Mouse (Mus musculus) cerebellum, postnatal 14 days (tissue): ENCODE data around the gene Fam189a1.

Experiments used
- DNase-seq, 2 experiments: peaks; one replicate each; pipeline ENCODE4 v3.0.0; 2021; ENCODE audit warnings: mixed read lengths in 2 of 2

Fam189a1 gene

DNA sequence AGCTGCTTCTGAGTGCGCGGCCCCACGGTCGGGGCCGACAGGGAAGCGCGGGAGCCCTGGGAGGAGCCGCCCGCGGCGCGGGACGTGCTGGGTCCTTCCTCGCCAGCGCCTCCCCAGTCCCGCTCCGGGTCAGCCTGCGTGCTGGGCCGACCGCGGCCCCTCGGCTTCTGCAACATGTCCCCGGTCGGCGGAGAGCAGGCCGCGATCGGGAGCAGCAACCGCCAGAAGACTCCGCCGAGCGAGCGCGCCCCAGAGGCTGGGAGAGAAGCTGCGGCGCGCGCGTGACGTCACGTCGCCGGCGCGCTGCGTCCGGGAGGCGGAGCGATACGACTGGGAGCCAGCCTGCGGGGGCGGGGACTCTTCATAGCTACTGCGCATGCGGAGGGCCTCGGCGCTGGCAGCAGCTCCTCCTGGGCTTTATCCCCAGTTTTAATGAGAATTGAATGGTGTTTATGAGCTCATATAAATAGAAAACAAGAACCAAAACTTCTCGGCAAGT, 283.6 kb downstream of the Fam189a1 start, which contains the start of gene Nsmce3:
Gene Nsmce3 (minus strand): TSS at position 255 of the 499 bp plus-strand sequence.
- peak; percentile 98 for DNase-seq

DNA sequence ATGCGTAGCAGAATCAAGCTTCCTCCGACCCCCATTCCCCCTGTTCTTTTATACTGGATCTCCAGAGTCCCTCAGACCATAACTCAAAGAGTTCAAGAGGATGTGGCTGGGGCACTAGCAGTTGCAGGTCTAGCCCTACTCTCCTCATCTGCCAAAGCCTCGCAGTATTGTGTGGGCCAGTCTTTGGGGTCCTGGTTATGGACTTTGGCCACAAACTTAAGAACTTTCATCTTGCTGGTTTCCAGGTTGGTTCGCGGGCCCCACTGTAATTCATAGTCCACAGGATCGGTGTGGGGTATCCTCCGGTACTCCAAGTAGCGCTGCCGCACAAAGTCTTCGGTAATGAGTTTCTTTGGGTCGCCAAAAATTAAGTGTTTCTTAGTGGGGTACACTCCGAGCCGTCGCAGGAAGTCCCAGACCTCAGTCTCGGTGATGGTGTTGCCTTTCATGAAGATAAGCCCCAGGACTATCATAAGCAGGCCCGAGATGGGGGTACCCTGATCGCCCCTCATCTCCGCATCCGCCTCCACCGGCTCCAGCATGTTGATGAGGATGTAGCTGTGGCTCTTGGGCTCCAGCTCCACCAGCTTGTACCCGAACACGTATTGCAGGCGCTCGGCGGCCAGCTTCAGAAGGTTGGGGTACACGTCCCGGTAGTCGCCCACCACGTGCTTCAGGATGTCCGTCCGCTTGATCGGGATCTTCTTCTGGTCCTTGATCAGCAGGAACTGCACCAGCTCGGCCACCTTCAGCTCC, 284.2 kb downstream of the Fam189a1 start:
- no peak for DNase-seq

DNA sequence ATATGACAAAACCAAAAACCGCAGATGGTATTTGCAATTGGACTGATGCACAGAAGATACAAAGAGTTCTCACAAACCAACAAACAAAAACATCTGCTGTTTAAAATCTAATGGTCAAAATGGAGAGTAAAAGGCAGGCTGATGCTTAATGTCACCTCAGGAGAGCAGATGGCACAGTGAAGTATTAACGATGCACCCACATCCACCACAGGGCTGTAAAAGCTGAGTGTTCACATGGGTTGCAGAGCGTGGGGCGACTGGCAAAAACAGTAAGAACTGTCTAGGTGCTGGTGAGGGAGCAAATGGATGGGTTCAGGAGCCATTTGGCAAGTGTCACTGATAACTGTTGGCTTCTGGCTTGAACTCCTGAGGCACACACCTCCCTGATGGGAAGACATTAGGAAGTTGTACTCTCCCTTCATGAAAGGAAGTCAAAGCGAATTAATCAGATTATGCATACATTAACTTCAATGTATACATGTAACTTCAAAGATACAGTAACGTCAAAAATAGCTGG, 286.8 kb downstream of the Fam189a1 start:
- peak in 1 of 2 experiments; percentile 53 for DNase-seq

DNA sequence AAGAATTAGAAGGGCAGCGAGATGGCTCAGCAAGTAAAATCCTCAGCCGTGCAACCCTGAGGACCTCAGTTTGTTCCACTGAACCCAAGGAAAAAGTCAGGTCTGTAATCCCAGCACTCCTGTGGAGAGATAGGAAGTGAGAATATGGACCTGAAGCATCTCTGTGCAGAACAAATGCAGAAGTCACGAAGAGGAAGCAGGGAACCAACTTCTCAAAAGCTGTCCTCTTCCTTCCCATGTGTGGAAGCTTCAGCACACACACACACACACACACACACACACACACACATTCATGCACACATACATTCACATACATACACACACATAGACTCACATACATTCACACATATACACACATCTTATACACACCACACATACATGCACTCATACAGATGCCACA, 292.8 kb downstream of the Fam189a1 start:
- DNase-seq: no peak

DNA sequence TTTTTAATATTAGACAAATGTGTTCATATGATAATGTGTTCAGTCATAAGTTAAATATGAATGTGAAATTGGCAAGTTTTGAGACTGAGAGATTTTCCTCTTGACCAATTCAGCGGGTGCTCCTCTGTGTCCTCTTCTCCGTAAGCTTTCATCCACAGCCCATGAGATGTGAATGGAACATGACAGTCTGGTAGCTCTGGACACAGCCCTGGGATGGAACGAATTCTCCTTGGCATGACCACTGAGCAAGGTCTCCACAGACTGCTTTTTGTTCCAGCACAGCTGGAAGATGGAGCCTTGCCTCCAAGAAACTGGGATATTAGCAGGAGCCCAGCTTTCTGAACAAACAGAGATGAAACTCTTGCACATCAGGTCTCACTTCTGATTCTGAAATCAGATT, 293.4 kb downstream of the Fam189a1 start:
- no peak for DNase-seq

DNA sequence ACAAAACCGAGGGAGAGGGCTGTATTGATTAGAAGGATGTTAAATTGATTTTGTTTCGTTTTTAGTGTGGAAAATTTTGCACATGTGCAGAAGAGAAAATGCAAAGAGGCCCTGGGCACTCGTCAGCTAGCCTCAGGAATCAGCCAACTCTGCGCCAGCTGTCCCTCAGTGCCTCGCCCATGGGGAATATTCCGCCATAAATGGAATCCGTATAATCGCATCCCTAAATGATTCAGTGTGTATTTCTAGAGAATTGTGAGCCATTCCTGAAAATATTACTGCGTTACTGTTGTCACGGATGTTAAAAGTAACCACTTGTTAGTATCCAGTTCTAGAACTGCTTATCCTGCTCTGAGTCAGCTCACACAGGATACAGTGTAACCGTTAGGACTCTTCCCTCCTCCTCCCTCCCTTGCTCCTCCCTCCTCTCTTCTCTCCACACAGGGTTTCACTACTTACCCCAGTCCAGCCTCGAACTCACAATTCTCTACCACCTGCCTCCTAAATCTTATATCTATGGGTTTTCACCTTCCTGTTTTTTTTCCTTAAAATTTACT, 299.8 kb downstream of the Fam189a1 start:
- DNase-seq: peak; percentile 29 to 34

DNA sequence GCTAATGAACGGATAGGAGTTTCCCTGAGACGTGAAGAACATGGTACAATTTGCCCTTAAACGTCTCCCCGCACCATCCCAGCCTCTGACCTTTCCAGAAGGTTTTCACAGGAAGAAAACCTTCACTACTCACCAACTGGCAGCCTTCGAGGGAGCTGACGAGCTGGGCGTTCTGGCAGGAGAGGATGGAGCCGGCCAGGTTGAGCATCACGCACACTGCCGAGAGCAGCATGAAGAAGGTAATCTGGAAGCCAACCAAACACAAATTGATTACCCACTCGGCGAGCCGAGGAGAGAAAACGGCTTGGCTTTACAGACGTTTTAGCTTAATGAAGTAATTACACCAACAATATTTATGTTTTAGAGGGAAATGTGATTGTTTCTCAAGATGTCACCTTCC, 300.4 kb downstream of the Fam189a1 start:
- peak; percentile 74 to 81 for DNase-seq

DNA sequence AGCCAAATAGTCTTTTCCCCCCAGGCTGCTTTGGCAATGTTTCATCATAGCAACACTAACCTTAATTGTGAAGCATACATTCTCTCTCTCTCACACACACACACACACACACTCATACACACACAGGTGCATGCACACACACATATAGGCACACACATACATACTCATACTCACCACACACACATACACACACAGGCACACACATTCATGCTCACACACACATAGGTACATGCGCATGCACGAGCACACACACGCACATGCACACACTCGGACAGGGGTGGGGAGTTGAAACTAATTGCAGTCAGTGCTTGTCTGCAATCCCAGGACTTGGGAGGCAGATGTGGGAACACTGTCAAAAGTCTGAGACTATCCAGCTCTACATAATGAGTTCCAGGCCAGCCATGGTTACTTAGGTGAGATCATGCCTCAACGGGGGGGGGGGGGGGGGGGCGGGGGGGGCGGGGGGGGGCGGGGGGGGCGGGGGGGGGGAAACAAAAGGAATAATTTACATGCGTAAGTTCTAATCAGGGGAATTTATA, 300.9 kb downstream of the Fam189a1 start:
- no peak for DNase-seq

DNA sequence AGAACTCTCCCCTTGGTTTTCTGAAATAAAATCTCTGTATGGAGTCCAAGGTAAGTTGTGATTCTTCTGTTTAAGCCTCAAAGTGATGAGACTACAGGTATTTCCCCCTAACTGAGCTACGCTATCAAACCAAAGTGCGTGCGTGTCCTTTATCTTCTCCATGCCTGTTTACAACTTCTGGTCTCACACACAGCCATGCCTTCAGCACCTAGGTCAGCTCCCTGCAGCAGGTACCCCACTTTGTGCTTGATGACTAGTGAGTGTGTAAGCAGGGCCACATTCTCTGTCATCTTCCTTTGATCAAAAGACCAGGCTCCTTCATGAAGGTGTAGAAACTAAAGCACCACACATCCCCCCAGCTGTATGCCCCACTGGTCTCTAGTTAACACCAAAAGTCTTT, 305.6 kb downstream of the Fam189a1 start:
- no peak for DNase-seq

DNA sequence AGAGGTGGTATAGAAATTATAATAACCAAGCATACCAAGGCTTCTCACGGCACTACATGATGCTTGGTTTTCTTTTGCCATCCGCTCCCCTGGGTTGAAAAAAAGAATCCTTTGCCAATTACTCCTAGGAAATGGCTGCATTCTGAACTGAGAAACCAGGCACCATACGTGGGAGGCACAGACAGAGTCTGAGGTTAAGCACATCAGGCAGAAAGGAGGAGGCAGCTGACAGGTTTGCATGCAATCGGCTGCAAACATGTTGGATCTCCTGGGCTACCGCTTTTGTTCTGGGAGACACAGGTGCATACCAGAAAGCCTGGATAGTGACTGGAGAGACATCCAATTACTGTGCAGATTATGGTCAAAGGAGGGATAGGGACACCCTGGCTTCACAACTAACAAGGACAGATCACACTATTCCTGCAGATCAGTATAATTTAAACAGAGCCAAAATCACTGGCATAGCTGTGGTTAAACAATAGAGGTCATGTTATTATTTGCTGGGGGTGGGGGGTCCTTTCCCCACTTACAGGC, 308.9 kb downstream of the Fam189a1 start:
- no peak for DNase-seq

DNA sequence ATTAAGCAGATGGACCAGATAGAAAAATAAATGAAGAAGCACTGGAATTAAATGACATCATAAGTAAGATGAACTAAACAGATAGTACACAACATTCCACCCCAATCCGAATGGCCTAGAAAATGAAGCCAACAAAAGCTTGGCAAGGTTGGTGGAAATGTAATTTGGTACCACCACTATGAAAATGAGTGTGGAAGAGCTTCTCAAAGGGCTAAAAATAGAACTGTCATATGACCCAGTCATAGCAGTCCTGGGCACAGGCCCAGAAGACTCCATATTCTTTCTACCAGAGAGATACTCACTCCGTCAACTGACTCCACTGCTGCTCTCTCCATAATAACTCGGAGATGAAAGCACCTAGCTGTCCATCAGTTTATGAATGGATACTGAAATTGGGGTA, 310.3 kb downstream of the Fam189a1 start:
- peak; percentile 49 to 51 for DNase-seq

DNA sequence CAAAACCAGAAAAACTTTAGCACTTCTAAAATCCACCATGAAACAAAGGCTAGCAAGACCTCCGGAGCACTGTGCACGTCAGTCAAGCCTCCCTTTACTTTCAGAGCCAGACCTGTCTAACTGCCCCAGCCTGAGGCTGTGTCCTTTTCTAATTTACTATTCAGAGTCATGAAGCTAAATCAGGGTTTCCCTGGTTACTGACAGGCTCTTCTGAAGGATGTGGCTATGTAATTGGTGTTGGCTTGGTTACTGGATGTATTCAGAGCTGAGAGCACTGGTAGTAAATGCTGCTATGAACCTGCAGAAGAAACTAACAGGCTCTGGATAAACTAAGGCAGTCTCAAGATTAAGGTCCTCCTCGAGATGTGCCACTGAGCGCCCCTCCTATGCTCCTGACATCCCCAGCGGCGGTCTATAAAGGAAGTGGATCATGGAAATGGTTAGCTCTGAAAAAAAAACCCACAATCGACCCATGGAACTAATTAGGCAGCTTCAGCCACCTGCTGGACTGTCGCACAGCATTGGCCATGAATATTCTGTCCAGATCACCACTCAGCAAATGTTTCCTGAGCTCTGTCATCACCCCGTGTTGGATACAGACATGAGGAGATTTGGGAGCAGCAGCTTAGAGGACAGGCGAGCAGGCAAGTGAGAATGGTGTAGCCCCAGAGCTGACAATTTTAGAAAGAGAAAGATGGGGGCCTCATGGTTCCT, 315.3 kb downstream of the Fam189a1 start:
- no peak for DNase-seq

DNA sequence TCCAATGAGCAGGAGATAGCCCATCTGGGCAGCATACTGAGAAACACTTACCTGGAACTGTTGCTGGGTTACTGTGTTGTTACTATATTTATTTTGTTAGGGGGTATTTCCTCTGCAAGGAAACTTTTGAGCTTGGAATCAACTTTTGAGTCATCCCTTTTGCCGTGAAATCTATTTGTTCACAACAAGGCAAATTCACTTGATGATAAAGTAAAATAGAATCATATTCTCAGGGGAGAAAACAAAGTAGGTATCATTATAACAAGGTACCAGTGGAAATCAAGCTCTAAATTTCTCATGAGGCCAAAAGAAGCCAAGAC, 315.8 kb downstream of the Fam189a1 start:
- DNase-seq: no peak

DNA sequence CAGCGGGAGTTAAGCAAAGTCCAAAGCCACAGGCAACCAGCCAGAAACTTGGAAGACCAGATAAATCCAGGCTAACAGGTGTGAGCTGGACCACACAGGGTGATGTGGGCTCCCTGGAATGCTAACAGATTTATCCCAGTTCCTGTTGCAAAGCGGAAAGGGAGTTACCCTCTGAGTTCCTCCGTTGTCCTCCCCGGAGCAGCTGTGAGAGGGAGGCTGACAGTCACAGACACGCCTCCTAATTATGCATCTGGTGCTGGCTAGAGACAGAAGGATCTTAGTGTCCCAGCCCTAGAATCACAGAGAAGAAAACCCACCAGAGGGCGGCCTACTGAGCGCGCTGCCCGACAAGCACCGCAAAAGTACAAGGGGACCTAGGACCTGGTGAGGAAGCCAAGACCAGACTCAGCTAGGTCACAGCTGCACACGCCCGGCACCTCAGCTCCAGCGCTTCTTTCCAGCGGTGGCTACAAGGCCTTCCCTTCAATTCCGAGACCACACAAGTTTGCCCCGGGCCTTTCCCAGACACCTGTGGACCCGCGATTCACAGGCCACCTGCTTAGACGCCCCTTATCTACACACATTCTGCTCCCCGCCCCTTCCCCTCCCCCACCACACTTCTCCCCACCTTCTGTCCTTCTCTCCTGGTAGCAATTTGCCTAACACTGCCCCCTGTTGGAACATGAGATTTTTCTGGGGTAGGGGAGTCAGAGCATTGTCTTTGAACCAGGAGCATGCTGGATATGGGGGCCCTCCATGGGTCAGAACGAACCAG, 316.4 kb downstream of the Fam189a1 start:
- DNase-seq: peak; percentile 28 to 37

DNA sequence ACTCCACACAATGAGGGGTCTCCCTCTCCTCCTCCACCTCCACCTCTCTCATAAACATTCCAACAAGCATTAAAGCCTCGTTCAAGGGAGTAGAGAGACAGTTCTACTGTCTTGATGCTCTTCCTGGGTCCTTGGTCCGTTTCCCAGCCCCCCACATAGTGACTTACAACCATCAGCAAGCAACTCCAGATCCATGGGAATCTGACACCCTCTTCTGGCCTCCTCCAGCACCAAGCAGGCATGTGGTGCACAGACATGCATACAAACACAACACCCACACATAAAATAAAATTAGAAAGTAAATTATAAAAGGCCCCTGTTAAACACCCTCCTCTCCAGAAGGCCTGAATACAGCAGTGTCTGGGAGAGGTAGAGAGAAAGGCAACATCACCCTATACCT, 317.1 kb downstream of the Fam189a1 start:
- DNase-seq: no peak

DNA sequence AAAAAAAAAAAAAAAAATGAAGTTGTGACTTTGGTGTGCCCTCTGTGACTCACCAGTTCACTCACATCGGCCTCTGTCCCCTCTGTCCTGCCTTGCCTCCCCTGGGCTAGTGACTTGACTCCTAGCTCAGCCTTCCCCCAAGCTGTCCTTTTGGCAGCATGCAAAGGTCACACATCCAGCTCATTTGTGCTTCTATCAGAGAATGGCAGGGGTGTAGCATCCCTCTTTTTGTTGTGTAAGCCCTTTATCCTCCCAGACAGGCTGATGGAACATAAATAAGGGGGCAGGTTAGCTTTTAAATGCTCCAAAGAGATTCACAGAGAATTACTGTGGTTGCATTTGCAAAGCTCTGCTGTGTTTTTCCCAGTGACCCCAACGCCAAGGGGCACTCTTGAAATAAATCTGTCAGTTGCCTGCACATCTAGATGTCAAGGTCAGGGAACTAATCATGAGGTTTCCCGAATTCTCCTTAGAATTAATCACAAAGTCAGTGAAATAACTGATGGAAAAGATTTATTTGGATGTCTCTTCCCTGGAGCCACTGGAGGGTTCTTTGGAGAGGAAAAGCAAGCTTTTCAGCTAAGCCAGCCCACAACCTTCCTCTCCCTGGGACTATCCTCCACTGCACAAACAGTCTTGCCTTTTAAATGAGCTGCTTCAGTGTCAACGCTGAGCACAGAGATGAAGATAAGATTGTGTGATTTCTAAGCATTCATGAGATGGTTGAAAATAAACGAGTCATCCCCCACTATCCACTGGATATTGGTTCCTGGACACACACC, 326.0 kb downstream of the Fam189a1 start:
- no peak for DNase-seq

DNA sequence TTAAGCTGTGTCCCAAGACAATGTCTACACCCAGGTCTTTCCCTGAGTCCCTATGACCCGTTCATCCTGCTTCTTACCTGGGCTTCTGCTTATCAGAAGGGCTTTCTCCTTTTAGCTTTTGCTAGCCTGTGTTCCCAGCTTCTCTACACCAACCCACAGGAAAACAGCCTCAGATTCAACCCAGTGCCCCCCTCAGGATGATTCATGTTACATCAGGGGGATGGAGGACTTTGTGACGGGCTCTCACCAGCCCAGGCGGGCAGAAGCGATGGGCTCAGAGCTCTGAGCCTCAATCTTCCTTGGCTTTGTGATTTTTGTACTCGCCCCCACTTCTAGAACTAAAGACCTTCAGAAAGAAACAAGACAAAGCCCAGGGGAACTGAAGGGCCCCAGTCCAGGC, 335.3 kb downstream of the Fam189a1 start:
- no peak for DNase-seq

DNA sequence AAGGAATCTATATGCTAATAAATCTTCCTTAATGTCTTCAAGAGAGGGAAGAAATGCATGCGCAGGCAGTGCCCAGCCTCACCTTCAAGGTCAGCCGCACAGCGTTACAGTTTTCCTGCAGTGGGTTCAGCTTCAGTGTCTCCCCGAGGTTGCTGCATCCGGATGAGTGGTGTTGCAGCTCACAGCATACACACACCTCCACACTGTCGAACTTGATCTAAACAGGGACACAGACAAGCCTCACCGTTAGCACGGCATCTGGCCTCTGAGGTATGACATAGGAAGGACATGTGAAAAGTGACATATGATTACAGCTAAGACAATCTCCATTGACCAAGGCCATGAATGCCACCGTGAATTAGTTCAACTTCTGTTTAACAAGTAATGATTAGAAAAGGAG, 336.7 kb downstream of the Fam189a1 start:
- DNase-seq: no peak

DNA sequence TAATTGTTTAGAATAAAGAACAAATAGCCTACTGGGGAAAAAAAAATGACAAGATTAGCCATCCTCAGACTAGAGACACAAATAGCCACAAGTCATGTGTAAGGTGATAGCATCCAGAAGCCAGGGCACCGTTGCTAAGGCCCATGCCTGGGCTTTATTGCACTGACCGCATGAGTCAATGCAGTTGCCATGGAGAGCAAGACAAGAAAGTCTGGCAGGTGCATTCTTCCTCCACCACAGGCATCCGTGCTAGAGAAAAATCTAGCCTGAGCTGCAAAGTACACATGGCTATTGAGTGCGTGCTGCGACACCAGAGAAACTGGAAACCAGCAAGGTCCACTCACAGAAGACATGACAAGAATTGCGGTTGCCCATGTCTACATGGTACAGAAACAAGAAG, 347.5 kb downstream of the Fam189a1 start:
- peak; percentile 27 to 28 for DNase-seq

DNA sequence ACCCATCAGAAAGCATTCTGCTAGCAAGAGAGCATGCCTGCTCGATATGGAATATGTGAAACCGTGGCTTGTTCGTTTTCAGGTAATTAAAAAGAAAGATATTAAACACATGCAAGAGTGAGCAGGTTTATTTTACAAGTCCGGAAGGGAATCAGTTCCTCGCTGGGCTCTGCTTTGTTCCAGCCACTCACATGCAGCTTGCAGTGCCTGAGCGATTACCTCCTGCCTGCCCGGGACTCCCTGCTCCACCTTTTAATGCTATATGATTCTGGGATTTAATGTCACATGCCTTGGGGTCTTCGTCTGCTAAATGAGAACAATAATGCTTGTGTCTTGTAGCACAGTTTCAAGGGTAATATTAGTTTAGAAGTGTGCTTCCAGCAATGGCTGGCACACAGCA, 351.3 kb downstream of the Fam189a1 start:
- DNase-seq: no peak

DNA sequence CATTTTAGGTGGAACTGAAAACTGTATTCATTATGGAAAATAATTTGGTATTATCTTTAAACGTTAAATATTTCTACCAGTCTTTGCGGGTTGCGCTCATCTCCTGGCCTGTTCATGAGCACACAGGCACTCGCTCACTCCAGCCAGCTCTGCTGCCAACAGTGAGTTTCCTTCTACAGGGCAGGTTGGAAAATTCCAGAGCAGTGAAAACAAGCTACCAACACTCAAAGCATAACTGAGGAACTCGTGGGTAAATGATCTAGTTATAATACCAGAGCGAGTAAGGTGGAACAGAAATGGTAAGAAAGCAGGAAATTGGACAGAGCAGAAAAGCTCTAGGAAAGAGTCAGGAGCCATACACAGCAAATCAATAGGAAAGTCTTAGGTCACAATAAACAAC, 360.8 kb downstream of the Fam189a1 start:
- DNase-seq: no peak

DNA sequence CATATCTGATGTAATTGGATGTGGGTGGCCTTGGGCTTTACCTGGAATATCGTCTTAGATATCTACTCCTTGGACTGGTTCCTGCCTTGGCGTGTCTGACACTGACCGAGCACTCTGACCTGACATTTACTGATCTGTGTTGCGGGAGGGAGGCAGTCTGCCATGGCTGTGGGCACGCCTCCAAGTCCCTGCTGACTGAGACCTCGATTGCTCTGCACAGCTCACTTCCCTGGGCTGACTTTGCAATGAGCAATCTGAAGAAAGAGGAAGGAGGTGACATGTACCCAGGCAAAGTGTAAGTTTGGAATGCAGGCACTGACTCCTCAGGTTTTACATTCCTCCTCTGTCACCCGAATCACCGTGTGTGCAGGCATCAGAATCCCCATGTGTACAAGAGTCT, 364.3 kb downstream of the Fam189a1 start:
- peak; percentile 88 for DNase-seq
